Mouse (Mus musculus) liver, embryonic 15.5 days (tissue): ENCODE data around the gene Fads3. TPM values are rescaled to one million over a fixed set of nuclear protein-coding genes. Genes with fewer than 3 reads are reported as not detected.

Experiments used
- ATAC-seq: fragments of 200-750 bp; cut with Nextera tagmentation; 2 replicates; pipeline ENCODE4 v1.8.0; 2017; ENCODE audit warnings: moderate number of reproducible peaks, mild to moderate bottlenecking, moderate library complexity; ENCODE audit not compliant: insufficient read depth
- H3K27ac ChIP-seq: fragments of 300-500 bp; sonication (generic); replicated peaks from 2 replicates; pipeline ENCODE4 v1.5.1; 2015; ENCODE audit warnings: mild to moderate bottlenecking, inconsistent platforms
- H3K27me3 ChIP-seq: fragments of 300-500 bp; sonication (generic); 2 replicates; pipeline ENCODE4 v1.6.1; 2015; ENCODE audit warnings: mild to moderate bottlenecking, inconsistent platforms
- H3K36me3 ChIP-seq: fragments of 300-500 bp; sonication (generic); replicated peaks from 2 replicates; pipeline ENCODE4 v1.6.1; 2015; ENCODE audit warnings: moderate library complexity, mild to moderate bottlenecking, inconsistent platforms
- H3K4me1 ChIP-seq: fragments of 300-500 bp; sonication (generic); replicated peaks from 2 replicates; pipeline ENCODE4 v1.6.1; 2015; ENCODE audit warnings: inconsistent platforms
- H3K4me2 ChIP-seq: fragments of 300-500 bp; sonication (generic); 2 replicates; pipeline ENCODE4 v1.6.1; 2015; ENCODE audit warnings: moderate library complexity, mild to moderate bottlenecking, inconsistent platforms
- H3K4me3 ChIP-seq: fragments of 300-500 bp; sonication (generic); replicated peaks from 2 replicates; pipeline ENCODE4 v1.5.1; 2015; ENCODE audit warnings: mild to moderate bottlenecking, inconsistent platforms
- H3K9ac ChIP-seq: fragments of 300-500 bp; sonication (generic); 2 replicates; pipeline ENCODE4 v1.6.1; 2015; ENCODE audit warnings: moderate library complexity, mild to moderate bottlenecking, inconsistent platforms
- H3K9me3 ChIP-seq: fragments of 300-500 bp; sonication (generic); replicated peaks from 2 replicates; pipeline ENCODE4 v1.6.1; 2016; ENCODE audit warnings: inconsistent platforms
- WGBS: fragments of 180-500 bp; shearing (Covaris S2); methylation state at CpG from one replicate; pipeline ENCODE4 v1.1.7; 2015; ENCODE audit warnings: mixed read lengths; ENCODE audit not compliant: insufficient replicate concordance; 5-methylcytosine and 5-hydroxymethylcytosine counted together
- polyA plus RNA-seq: library from polyadenylated mRNA; unstranded; fragments of >200 nt; fragmentation: Nextera tagmentation; extraction: Ambion mirVana; gene quantifications from 2 replicates; pipeline ENCODE4 v1.2.1, GENCODE M21; 2015

Fads3 gene
- polyA plus RNA-seq, 1 experiment from 2014 or later = 7.6 TPM

DNA sequence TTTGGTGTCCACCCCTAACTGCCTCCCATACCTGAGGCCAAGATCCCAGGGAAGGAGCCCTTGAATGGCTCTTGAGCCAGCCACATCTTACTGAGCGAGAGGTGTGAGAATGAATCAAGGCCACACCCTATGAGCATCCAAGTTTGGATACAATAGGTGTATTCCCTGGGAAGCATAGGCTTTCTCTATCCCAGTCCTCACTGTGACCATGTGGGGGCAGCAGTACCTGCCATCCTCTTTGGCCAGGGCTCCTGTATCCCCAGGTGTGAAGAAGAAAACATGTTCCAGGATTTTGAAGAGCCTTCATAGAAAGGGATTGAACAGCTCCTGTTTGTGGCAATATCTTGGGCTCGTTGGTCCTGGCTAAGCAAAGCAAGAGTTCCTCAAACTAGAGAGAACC, 1.8 kb upstream of the Fads3 start:
- 77% methylated on average over 2 of the region's 2 CpGs for WGBS
- no peak overlapping the region for H3K27ac ChIP-seq
- peaks cover 53% of the 10 kb centered on the region for H3K36me3 ChIP-seq
- no peak overlapping the region for H3K4me2 ChIP-seq
- H3K27me3 ChIP-seq = peaks cover 31% of the 10 kb centered on the region
- H3K4me3 ChIP-seq = no peak overlapping the region
- H3K9ac ChIP-seq = no peak overlapping the region
- no peak for ATAC-seq
- H3K4me1 ChIP-seq = peaks cover 72% of the 10 kb centered on the region
- no peaks in the 10 kb centered on the region for H3K9me3 ChIP-seq

DNA sequence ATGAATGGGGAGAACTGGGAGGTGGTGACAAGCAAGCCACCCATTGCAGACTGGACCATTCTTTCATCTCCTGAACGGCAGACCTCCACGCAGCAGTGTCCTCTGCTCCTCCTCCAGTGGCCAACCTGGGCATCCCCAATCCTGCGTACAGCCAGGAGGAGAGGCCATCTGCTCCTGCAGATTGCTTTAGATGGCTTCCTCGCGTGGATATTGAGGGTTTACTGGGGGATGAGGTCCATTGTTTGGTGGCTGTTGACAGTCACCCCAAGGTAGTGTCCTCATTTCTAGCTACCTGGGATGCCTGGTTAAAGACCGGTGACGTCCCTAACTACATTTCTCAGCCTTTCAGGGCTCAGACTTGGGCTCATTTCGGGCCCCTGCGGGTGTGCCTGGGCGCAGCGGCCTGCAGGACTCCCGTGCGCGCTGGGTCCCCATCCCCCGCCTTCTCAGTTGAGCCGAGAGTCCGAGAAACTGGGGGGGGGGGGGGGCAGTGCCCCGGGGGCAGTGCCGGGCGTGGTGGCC, 442 bp upstream of the Fads3 start:
- Histone ChIP-seq H3K4me1 (peaks cover 74% of the 10 kb centered on the region), H3K27ac (peak overlapping the region; percentile 45; the same call in 1 of the 2 replicates), H3K36me3 (peaks cover 40% of the 10 kb centered on the region), H3K27me3 (peaks cover 31% of the 10 kb centered on the region), H3K4me2 (peak overlapping the region; percentile 91), H3K9ac (peak overlapping the region; percentile 58), H3K4me3 (peak overlapping the region; percentile 62), H3K9me3 (no peaks in the 10 kb centered on the region)
- ATAC-seq = no peak
- 11% methylated on average over 17 of the region's 20 CpGs for WGBS

DNA sequence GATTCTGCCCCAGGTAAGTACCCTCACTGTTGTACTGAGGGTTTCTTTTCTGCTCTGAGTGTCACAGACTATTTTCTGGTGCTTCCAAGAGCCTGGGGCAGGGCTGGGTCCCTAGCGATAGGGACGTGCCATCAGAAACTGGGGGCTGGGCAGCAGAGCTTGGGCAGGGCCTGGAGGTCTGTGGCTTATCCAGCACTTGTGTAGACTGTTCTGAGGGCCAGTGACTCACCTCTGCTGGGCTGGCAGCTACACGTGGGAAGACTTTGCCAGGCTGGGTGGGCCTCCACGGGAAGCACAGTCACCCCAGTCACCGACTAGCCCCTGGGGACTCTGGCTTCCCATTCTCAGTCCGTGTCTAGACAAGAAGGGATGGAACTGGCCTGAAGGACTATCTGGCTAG, 863 bp downstream of the Fads3 start:
- peak overlapping the region; percentile 91 for H3K4me2 ChIP-seq
- peak overlapping the region; percentile 58; the same call in 1 of the 2 replicates for H3K9ac ChIP-seq
- peaks cover 77% of the 10 kb centered on the region for H3K4me1 ChIP-seq
- H3K4me3 ChIP-seq = peak overlapping the region; percentile 62
- H3K36me3 ChIP-seq = peaks cover 27% of the 10 kb centered on the region
- H3K27ac ChIP-seq = no peak overlapping the region
- ATAC-seq = 0 out of 2 replicates have a peak, but pooled peaks have one; percentile 15
- no peaks in the 10 kb centered on the region for H3K9me3 ChIP-seq
- 46% methylated on average over 6 of the region's 6 CpGs for whole genome bisulfite sequencing
- peaks cover 31% of the 10 kb centered on the region for H3K27me3 ChIP-seq

DNA sequence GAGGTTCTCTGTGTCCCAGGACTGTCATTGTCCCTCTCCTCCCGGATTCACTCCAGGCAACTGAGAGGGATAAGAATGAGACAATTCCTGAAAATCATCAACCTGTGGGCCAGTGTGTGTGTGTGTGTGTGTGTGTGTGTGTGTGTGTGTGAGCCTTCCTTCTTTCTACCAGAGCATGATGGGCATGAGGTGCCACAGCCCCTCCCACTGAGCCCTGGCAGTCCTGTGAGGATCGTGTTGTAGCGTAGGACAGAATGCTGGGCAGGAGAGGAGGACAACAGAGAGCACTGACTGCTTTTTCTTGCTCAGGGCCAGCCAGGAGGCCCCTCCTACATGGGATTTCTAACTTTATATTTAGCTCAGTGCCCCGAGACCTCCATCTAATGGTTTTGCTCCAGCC, 1.4 kb downstream of the Fads3 start:
- Histone ChIP-seq H3K9me3 (no peaks in the 10 kb centered on the region), H3K4me2 (peak overlapping the region; percentile 91), H3K4me1 (peaks cover 78% of the 10 kb centered on the region), H3K4me3 (no peak overlapping the region), H3K27ac (no peak overlapping the region), H3K9ac (no peak overlapping the region), H3K27me3 (peaks cover 31% of the 10 kb centered on the region), H3K36me3 (peaks cover 21% of the 10 kb centered on the region)
- WGBS = 76% methylated on average over 4 of the region's 4 CpGs
- no peak for ATAC-seq

DNA sequence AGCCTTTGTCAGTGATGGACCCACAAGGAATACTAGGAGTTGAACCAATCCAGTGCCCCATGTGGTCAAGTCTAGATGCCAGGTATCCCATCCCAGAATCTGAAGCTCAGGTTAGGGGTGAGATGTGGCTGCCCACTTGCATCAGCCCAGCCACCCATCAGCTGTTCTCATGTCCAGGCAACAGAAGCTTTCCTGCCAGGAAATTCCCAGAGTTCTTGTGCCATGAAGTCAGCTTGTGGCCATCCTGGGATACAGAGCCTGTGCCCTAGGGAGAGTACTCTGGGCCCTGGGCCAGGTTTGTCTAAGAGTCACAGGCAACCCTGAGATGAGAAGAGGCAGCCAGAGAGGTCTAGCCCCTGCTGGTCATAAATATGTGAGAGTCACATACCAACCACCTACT, 2.3 kb downstream of the Fads3 start:
- H3K4me3 ChIP-seq = no peak overlapping the region
- ATAC-seq = no peak
- no peak overlapping the region for H3K27ac ChIP-seq
- peaks cover 13% of the 10 kb centered on the region for H3K36me3 ChIP-seq
- H3K27me3 ChIP-seq = peaks cover 31% of the 10 kb centered on the region
- H3K9me3 ChIP-seq = no peaks in the 10 kb centered on the region
- H3K9ac ChIP-seq = no peak overlapping the region
- H3K4me2 ChIP-seq = peak overlapping the region; percentile 91; the same call in 1 of the 2 replicates
- H3K4me1 ChIP-seq = peaks cover 77% of the 10 kb centered on the region

DNA sequence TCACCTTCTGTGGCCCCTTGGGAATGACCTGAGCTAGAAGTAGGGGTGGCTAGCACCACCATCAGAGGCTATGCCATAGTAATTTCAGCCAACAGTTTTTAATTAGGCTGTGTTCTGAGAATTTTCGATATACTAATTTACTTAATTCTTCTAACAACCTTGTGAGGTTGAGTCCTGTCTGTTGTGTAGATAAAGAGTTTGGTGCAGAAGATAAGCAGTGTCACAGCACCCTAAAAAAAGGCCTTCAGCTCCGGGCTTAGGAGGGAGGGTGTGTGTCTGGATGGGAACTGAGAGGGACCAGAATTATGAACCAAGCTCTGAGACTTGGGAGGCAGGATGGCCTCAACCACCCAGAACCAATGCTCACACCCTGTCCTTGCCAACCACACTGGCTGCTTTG, 4.3 kb downstream of the Fads3 start:
- WGBS = 22% methylated on average over 2 of the region's 2 CpGs
- Histone ChIP-seq H3K27ac (peak overlapping the region; percentile 38; the same call in 1 of the 2 replicates), H3K4me1 (peaks cover 79% of the 10 kb centered on the region), H3K4me2 (no peak overlapping the region), H3K9me3 (no peaks in the 10 kb centered on the region), H3K9ac (no peak overlapping the region), H3K4me3 (no peak overlapping the region), H3K27me3 (peaks cover 19% of the 10 kb centered on the region), H3K36me3 (no peaks in the 10 kb centered on the region)
- no peak for ATAC-seq

DNA sequence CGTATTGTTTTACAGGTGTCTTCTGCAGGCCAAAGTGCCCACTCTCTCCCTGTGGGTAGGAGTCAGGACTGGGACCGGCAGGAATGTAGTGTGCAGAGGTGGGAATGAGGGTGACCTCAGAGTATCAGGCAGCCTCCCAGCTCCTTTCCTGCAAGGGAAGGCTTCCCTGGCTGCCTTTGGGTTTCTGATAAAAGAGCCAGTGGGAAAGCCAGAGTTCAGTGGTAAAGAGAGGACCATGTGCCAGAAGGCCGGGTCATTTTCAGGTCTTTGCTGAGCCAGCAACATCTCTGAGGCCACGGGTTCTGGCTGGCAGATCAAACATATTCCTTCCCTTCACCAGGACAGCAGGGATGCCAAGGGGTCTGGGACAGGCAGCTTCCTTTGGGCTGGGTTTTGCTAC, 5.0 kb downstream of the Fads3 start:
- 61% methylated on average over 4 of the region's 4 CpGs for WGBS
- ATAC-seq = no peak
- peaks cover 12% of the 10 kb centered on the region for H3K27me3 ChIP-seq
- H3K36me3 ChIP-seq = no peaks in the 10 kb centered on the region
- H3K4me2 ChIP-seq = no peak overlapping the region
- no peak overlapping the region for H3K4me3 ChIP-seq
- H3K9me3 ChIP-seq = no peaks in the 10 kb centered on the region
- H3K9ac ChIP-seq = no peak overlapping the region
- H3K4me1 ChIP-seq = peaks cover 73% of the 10 kb centered on the region
- H3K27ac ChIP-seq = no peak overlapping the region

DNA sequence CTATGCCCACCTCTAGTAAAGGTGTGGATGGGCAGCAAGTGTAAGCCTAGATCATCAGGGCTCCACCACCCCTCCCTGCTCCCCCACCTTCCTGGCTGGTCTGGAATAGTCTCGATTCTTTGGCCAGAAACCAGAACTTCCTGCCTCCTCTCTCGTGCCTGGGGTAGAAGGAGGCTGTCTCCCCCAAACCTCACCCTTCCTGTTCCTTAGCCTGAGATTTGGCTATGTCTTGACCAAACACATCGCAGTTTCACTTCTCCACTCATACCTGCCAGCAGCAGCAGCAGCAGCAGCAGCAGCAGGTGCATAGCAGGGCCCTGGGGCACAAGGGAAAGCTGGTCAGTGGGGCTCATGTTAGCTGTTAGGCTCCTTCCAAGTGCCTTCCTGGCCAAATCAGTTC, 5.6 kb downstream of the Fads3 start:
- Histone ChIP-seq H3K9me3 (no peaks in the 10 kb centered on the region), H3K27me3 (peaks cover 6% of the 10 kb centered on the region), H3K4me3 (no peak overlapping the region), H3K4me2 (no peak overlapping the region), H3K36me3 (no peaks in the 10 kb centered on the region), H3K27ac (no peak overlapping the region), H3K9ac (no peak overlapping the region), H3K4me1 (peaks cover 67% of the 10 kb centered on the region)
- 10% methylated on average over 3 of the region's 3 CpGs for WGBS
- no peak for ATAC-seq

DNA sequence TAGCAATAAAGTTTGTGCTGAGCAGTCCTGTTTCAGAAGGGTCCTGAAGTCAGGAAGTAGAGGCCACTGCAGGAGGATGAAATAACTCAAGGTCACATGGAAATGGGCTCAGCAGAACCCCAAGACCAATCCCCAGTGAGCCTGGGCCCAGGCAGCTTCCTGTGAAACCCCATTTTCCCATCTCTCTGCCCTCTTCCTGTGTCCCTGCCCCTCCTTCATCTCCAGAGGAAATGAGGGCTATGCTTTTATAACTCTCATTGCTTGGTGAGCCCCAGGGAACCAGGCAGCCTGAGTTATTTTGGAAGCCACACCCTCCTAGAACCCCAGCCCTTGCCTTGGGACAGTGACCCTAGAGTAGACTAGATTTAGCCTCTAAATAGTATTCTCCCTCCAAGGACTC, 8.2 kb downstream of the Fads3 start:
- Histone ChIP-seq H3K4me1 (peaks cover 41% of the 10 kb centered on the region), H3K36me3 (0 out of 2 replicates have a peak, but pooled peaks cover 4% of the 10 kb centered on the region), H3K4me2 (no peak overlapping the region), H3K27me3 (no peaks in the 10 kb centered on the region), H3K4me3 (no peak overlapping the region), H3K27ac (no peak overlapping the region), H3K9ac (no peak overlapping the region), H3K9me3 (no peaks in the 10 kb centered on the region)
- ATAC-seq = no peak

DNA sequence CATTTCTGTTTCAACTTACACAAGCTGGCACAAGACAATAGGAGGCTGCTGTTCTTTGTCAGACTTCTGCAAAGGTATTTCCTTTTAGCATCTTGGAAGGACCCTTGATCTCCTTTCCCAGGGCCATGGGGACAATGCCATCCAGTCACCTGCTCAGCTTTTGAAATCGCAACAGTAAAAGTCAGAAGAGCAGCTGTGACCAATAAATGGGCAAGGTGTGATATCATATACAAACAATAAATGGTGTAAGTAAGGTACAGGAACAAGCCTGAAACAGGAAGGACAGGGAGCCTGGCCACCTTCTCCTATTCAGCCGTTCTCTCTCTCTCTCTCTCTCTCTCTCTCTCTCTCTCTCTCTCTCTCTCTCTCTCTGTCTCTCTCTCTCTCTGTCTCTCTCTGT, 9.1 kb downstream of the Fads3 start:
- H3K9ac ChIP-seq = no peak overlapping the region
- H3K9me3 ChIP-seq = no peaks in the 10 kb centered on the region
- peaks cover 32% of the 10 kb centered on the region for H3K4me1 ChIP-seq
- no peak for ATAC-seq
- no peak overlapping the region for H3K27ac ChIP-seq
- no peak overlapping the region for H3K4me3 ChIP-seq
- 58% methylated on average over 2 of the region's 2 CpGs for WGBS
- H3K36me3 ChIP-seq = 0 out of 2 replicates have a peak, but pooled peaks cover 11% of the 10 kb centered on the region
- H3K27me3 ChIP-seq = no peaks in the 10 kb centered on the region
- no peak overlapping the region for H3K4me2 ChIP-seq

DNA sequence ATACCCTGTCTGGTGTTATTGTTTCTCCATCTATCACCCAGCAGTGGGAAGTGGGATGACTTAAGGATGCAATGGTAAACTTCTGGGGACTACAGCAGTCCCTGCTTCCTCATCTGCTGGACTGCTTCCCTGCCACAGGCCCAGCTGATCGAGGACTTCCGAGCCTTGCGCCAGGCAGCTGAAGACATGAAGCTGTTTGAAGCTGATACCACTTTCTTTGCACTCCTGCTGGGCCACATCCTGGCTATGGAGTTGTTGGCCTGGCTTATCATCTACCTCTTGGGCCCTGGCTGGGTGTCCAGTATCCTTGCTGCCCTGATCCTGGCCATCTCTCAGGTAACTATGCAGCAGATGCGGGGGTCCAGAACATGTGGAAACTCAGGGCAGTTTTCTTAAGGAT, 11.3 kb downstream of the Fads3 start:
- Histone ChIP-seq H3K9ac (no peak overlapping the region), H3K9me3 (no peaks in the 10 kb centered on the region), H3K4me3 (no peak overlapping the region), H3K36me3 (peaks cover 11% of the 10 kb centered on the region; the same call in 1 of the 2 replicates), H3K27me3 (no peaks in the 10 kb centered on the region), H3K4me1 (peaks cover 20% of the 10 kb centered on the region), H3K4me2 (no peak overlapping the region), H3K27ac (no peak overlapping the region)
- no peak for ATAC-seq
- 66% methylated on average over 4 of the region's 4 CpGs for WGBS

DNA sequence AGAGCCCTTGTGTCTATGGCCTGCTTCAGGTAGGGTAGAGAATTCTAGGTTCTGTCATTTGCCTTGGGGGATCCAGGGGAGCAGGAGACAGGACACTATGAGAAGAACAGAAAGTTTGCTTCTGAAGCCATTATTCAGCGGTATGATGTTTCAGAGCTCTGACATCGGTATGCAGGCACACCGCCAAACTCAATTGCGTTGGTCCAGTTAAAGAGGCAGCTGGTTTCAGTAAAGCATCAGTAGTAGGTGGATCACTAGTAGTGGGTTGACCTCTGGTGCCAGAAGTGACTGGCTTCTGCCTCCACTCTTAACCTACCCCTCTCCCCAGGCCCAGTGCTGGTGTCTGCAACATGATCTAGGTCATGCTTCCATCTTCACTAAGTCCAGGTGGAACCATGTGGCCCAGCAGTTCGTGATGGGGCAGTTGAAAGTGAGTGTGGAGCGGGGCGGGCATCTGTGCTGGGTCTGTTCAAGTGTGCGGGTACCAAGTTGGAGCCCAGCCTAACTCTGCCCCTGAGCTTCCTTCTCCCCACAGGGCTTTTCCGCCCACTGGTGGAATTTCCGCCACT, 12.4 kb downstream of the Fads3 start:
- Histone ChIP-seq H3K36me3 (peaks cover 11% of the 10 kb centered on the region; the same call in 1 of the 2 replicates), H3K4me1 (peaks cover 27% of the 10 kb centered on the region), H3K9me3 (no peaks in the 10 kb centered on the region), H3K4me2 (no peak overlapping the region), H3K27ac (no peak overlapping the region), H3K27me3 (no peaks in the 10 kb centered on the region), H3K4me3 (no peak overlapping the region), H3K9ac (no peak overlapping the region)
- WGBS = 79% methylated on average over 10 of the region's 10 CpGs
- ATAC-seq = no peak
